Mouse (Mus musculus) kidney, adult 18-20 months (tissue): ENCODE data around the gene Fbxw13.
"Not testable (repeated sequence)": the region's sequence is repeated elsewhere in the genome, so short reads cannot be mapped to it uniquely, and the experiment has no call there.

Experiments
- DNase-seq: peaks from one replicate; pipeline ENCODE4 v3.0.0; 2021

Gene Fbxw13

DNA sequence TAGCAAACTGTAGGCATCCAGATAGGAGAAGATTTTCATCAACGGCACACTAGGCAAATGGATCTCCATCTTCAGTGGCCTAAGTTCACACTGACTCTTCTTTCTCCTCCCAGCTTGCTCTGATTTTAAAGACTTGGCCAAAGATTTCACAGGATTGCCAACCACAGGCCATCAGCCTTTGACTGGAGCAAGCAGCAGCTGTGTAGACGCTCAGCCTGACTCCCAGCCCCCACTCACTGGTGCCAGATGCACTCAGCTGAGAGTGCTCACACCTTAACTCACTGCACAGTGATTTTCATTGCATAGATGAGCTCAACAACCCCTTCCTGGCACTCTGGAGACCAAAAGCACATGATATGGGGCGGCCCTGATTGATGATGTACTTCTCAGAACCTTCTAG, at the start of gene Fbxw13:
Gene Fbxw13 (minus strand): TSS at position 101 of the 400 bp plus-strand sequence.
- DNase-seq, result not testable (repeated sequence)

- DNase-seq, result no peak
These were observed 38.9 kb upstream of the Fbxw13 start, which contains the start of gene Fbxw20 for GRCm38 (mm10) chr9:109234654-109235053. TSS of gene Fbxw20 (minus strand) at chr9:109234754.

DNA sequence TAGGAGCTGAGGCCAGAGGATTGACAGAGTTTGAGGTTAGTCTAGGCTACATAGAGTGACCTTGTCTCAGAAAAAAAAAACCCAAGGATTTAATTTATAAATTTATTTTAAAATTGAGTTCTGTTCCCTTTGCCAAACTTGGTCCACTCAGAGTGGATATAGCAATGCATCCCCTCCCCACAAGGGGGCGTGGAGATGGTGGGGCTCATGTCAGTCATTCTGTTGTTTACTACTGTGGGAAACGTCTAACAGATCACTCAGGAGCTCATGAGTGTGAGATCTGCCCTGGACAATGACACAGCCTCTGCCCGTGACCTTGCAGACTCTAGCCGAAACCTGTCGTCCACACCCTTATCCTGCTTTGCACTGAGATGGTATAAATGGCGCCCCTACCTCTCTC, 22.7 kb upstream of the Fbxw13 start:
- DNase-seq, result no peak

GRCm38 (mm10) chr9:109201347-109201746, 5.6 kb upstream of the Fbxw13 start:
- DNase-seq, result not testable (repeated sequence)

- no peak for DNase-seq
These were observed 4.6 kb upstream of the Fbxw13 start for GRCm38 (mm10) chr9:109200349-109200748.

GRCm38 (mm10) chr9:109199353-109199752, 3.6 kb upstream of the Fbxw13 start:
- DNase-seq, result no peak

- DNase-seq, result no peak
These were observed 18.6 kb downstream of the Fbxw13 start for GRCm38 (mm10) chr9:109177208-109177607.

- no peak for DNase-seq
These were observed 19.5 kb downstream of the Fbxw13 start for GRCm38 (mm10) chr9:109176301-109176700.

DNA sequence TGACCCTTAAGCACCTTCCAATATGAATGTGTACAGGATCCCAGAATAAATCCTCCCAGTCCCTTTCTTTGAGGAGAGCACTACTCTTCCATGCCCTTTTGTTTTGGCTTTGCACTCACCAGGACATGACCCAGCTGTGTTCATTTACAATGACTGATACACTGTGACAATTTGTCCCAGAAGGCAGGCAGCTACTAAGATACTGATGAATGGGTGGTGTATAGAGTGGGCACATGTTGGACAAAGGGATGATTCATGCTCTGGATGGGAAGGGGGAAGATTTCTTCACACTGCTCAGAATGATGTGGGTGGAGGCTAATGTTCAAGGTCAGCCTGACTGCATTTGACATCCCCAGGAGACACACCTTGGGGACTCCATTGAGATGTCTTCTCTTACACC, 28.5 kb downstream of the Fbxw13 start:
- no peak for DNase-seq

- DNase-seq, result no peak
These were observed 33.8 kb downstream of the Fbxw13 start, which contains the start of gene Fbxw21 for GRCm38 (mm10) chr9:109161941-109162340. TSS of gene Fbxw21 (minus strand) at chr9:109162041.

DNA sequence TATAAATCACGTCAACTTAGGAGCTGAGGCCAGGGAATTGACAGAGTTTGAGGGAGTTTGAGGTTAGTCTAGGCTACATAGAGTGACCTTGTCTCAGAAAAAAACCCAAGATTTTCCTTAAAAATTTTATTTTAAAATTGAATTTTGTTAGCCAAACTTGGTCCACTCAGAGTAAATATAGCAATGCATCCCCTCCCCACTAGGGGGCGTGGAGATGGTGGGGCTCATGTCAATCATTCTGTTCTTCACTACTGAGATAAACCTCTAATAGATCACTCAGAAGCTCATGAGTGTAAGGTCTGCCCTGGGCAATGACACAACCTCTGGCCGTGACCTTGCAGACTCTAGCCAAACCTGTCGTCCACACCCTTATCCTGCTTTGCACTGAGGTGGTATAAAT, 55.4 kb downstream of the Fbxw13 start:
- DNase-seq, result not testable (repeated sequence)

DNA sequence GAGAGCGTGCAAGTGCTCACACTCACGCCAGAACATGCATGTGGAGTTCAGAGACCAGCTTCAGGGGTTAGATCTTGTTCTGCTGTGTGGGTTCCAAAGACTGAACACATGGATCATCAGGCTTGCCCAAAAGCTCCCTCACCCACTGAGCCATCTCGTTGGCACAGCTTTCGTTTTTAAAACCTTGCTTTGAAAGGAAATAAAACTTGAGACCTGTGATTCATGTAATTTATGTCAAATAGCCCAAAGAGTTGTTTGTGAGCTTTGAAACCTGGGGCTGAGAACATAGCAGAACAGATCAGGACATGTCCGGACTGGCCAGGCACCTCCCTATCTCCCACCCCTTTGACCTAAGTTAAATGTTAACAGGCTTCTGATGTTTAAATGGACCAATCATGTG, 65.7 kb downstream of the Fbxw13 start:
- no peak for DNase-seq
